Mouse (Mus musculus): ENCODE measurements at regions not wholly inside any gene's neighbourhood (a gene's known extent, or its start where the extent isn't known, plus 50 kb on each side); places are given as distances from the start of the nearest gene placed in this dataset.

- no peak for DNase-seq
Measured at GRCm38 (mm10) chr7:83482671-83483304, 101.9 kb upstream of the Tmc3 start.

- no peak for DNase-seq
Measured at GRCm38 (mm10) chr7:83486156-83486750, 98.5 kb upstream of the Tmc3 start.

- peak; percentile 19 for DNase-seq
Measured at GRCm38 (mm10) chr7:83489790-83490189, 94.9 kb upstream of the Tmc3 start.

DNA sequence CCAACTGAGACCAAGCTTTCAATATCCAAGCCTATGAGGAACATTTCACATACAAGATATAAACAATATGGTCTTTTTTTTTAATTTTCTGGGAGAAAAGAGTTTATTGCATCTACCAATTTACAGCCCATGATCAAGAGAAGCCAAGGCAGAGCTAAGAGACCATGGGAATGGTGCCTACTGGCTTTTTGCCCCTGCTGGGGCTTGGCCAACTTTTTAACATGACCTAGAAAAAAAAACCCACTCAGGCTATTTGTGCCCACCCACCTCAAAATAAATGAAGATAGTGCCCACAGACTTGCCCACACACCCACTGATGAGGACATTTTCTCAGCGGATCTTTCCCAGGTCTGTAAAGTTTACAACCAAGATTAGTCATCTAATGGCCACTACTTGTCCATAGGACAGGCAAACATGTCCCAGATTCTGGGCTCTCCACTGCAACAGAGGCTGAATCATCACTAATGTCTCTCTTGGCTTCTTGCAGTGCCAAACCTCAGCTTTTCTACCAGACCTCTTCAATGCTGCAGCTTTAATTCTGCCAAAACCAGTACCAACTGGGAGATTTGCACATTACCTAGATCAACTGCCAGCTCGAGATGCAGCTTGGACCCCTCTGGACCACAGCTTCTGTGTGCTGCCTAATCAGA, 79.6 kb upstream of the Tmc3 start:
- DNase-seq: no peak

GRCm38 (mm10) chr7:83516295-83516694, 68.4 kb upstream of the Tmc3 start:
- no peak for DNase-seq

GRCm38 (mm10) chr7:83521511-83521910, 63.2 kb upstream of the Tmc3 start:
- DNase-seq: no peak

Measured in kidney, adult 9 months (tissue).